Mouse (Mus musculus) cerebellum, postnatal 14 days (tissue): ENCODE results near the gene Pyurf.

Source experiments
- DNase-seq, 2 experiments: peaks; one replicate each; pipeline ENCODE4 v3.0.0; 2021; ENCODE audit warnings: mixed read lengths in 2 of 2

Gene Pyurf

GRCm38 (mm10) chr6:57691467-57692261 lies at the start of gene Pyurf:
Gene Pyurf, minus strand, starts transcription at chr6:57692078.
- DNase-seq, result peak; percentile 86 to 88

GRCm38 (mm10) chr6:57721347-57721746 lies 29.5 kb upstream of the Pyurf start:
- DNase-seq, result no peak

- DNase-seq, result no peak
These were observed 19.8 kb upstream of the Pyurf start for GRCm38 (mm10) chr6:57711726-57712125.

GRCm38 (mm10) chr6:57706721-57707120 lies 14.8 kb upstream of the Pyurf start:
- DNase-seq, result no peak

- DNase-seq, result peak; percentile 14 to 28
These were observed 11.8 kb upstream of the Pyurf start for GRCm38 (mm10) chr6:57703703-57704102.

GRCm38 (mm10) chr6:57702743-57703499 lies 11.0 kb upstream of the Pyurf start:
- DNase-seq, result peak; percentile 97 to 99

GRCm38 (mm10) chr6:57702376-57702742 lies 10.5 kb upstream of the Pyurf start, which contains the start of gene Lancl2:
Gene Lancl2, plus strand, starts transcription at chr6:57702540.
- peak; percentile 78 to 79 for DNase-seq

GRCm38 (mm10) chr6:57701686-57702085 lies 9.8 kb upstream of the Pyurf start:
- peak; percentile 12 to 27 for DNase-seq

- no peak for DNase-seq
These were observed 1.2 kb upstream of the Pyurf start for GRCm38 (mm10) chr6:57693116-57693515.

GRCm38 (mm10) chr6:57684156-57684555 lies 7.7 kb downstream of the Pyurf start:
- DNase-seq, result no peak

GRCm38 (mm10) chr6:57661295-57661694 lies 30.6 kb downstream of the Pyurf start:
- no peak for DNase-seq

- no peak for DNase-seq
These were observed 44.6 kb downstream of the Pyurf start for GRCm38 (mm10) chr6:57647256-57647655.

GRCm38 (mm10) chr6:57641789-57642188 lies 50.1 kb downstream of the Pyurf start:
- DNase-seq, result peak; percentile 39 to 48

- DNase-seq, result no peak
These were observed 52.3 kb downstream of the Pyurf start for GRCm38 (mm10) chr6:57639531-57639930.
